Mouse (Mus musculus) lung, embryonic 15.5 days (tissue): ENCODE measurements around the gene Ncam2. TPM values are rescaled to one million over a fixed set of nuclear protein-coding genes. Genes with fewer than 3 reads are reported as not detected.
A peak's percentile ranks its signal among the peaks of the same experiment; 100 is the strongest.

Experiments used
- ATAC-seq: fragments of 200-750 bp; cut with Nextera tagmentation; 2 replicates; pipeline ENCODE4 v1.8.0; 2017; ENCODE audit warnings: moderate number of reproducible peaks, borderline replicate concordance; ENCODE audit not compliant: low FRiP score, low TSS enrichment; ENCODE audit errors: extremely low read depth
- H3K27ac ChIP-seq: fragments of 300-500 bp; sonication (generic); 2 replicates; pipeline ENCODE4 v1.5.1; 2015; ENCODE audit warnings: moderate library complexity, mild to moderate bottlenecking, inconsistent platforms
- H3K27me3 ChIP-seq: fragments of 300-500 bp; sonication (generic); 2 replicates; pipeline ENCODE4 v1.6.1; 2015; ENCODE audit warnings: inconsistent platforms
- H3K36me3 ChIP-seq: fragments of 300-500 bp; sonication (generic); 2 replicates; pipeline ENCODE4 v1.6.1; 2015; ENCODE audit warnings: inconsistent platforms
- H3K4me1 ChIP-seq: fragments of 300-500 bp; sonication (generic); 2 replicates; pipeline ENCODE4 v1.6.1; 2015; ENCODE audit warnings: inconsistent platforms
- H3K4me2 ChIP-seq: fragments of 300-500 bp; sonication (generic); 2 replicates; pipeline ENCODE4 v1.6.1; 2015; ENCODE audit warnings: inconsistent platforms, mild to moderate bottlenecking, moderate library complexity
- H3K4me3 ChIP-seq: fragments of 300-500 bp; sonication (generic); 2 replicates; pipeline ENCODE4 v1.5.1; 2015; ENCODE audit warnings: mild to moderate bottlenecking, inconsistent platforms
- H3K9ac ChIP-seq: fragments of 300-500 bp; sonication (generic); 2 replicates; pipeline ENCODE4 v1.6.1; 2015; ENCODE audit warnings: inconsistent platforms
- H3K9me3 ChIP-seq: fragments of 300-500 bp; sonication (generic); 2 replicates; pipeline ENCODE4 v1.6.1; 2016; ENCODE audit warnings: inconsistent platforms
- WGBS: fragments of 180-500 bp; shearing (Covaris S2); methylation state at CpG from one replicate; pipeline ENCODE4 v1.1.7; 2015; 5-methylcytosine and 5-hydroxymethylcytosine counted together
- polyA plus RNA-seq: library from polyadenylated mRNA; unstranded; fragments of >200 nt; fragmentation: Nextera tagmentation; extraction: Ambion mirVana; gene quantifications from 2 replicates; pipeline ENCODE4 v1.2.1, GENCODE M21; 2015

Gene Ncam2
- polyA plus RNA-seq, 1 experiment from 2014 or later, result 0.40 TPM

GRCm38 (mm10) chr16:81319037-81319436, 118.5 kb downstream of the Ncam2 start:
- no peaks in the 10 kb centered on the region for H3K36me3 ChIP-seq
- ATAC-seq, result no peak
- no peak overlapping the region for H3K27ac ChIP-seq
- no peak overlapping the region for H3K4me2 ChIP-seq
- H3K4me3 ChIP-seq, result no peak overlapping the region
- 90% methylated on average over 1 of the region's 1 CpGs for WGBS
- no peaks in the 10 kb centered on the region for H3K4me1 ChIP-seq
- no peaks in the 10 kb centered on the region for H3K27me3 ChIP-seq
- H3K9me3 ChIP-seq, result no peaks in the 10 kb centered on the region
- no peak overlapping the region for H3K9ac ChIP-seq

- H3K27me3 ChIP-seq, result no peaks in the 10 kb centered on the region
- no peaks in the 10 kb centered on the region for H3K36me3 ChIP-seq
- WGBS, result 9% methylated on average over 2 of the region's 2 CpGs
- ATAC-seq, result no peak
- H3K9me3 ChIP-seq, result no peaks in the 10 kb centered on the region
- no peaks in the 10 kb centered on the region for H3K4me1 ChIP-seq
- no peak overlapping the region for H3K4me3 ChIP-seq
- no peak overlapping the region for H3K27ac ChIP-seq
- no peak overlapping the region for H3K4me2 ChIP-seq
- no peak overlapping the region for H3K9ac ChIP-seq
Measured at GRCm38 (mm10) chr16:81330539-81330938, 130.0 kb downstream of the Ncam2 start.

GRCm38 (mm10) chr16:81365901-81366300, 165.4 kb downstream of the Ncam2 start:
- H3K4me3 ChIP-seq, result no peak overlapping the region
- 71% methylated on average over 2 of the region's 2 CpGs for WGBS
- no peaks in the 10 kb centered on the region for H3K9me3 ChIP-seq
- H3K27ac ChIP-seq, result no peak overlapping the region
- no peak overlapping the region for H3K9ac ChIP-seq
- no peak for ATAC-seq
- no peak overlapping the region for H3K4me2 ChIP-seq
- H3K36me3 ChIP-seq, result no peaks in the 10 kb centered on the region
- H3K27me3 ChIP-seq, result no peaks in the 10 kb centered on the region
- H3K4me1 ChIP-seq, result no peaks in the 10 kb centered on the region

- WGBS, result 85% methylated on average over 8 of the region's 8 CpGs
Measured at GRCm38 (mm10) chr16:81374234-81374633, 173.7 kb downstream of the Ncam2 start.

GRCm38 (mm10) chr16:81380434-81380833, 179.9 kb downstream of the Ncam2 start:
- Histone ChIP-seq H3K4me2 (no peak overlapping the region), H3K36me3 (no peaks in the 10 kb centered on the region), H3K4me1 (no peaks in the 10 kb centered on the region), H3K27me3 (no peaks in the 10 kb centered on the region), H3K27ac (no peak overlapping the region), H3K9ac (no peak overlapping the region), H3K4me3 (no peak overlapping the region), H3K9me3 (no peaks in the 10 kb centered on the region)
- ATAC-seq, result no peak
- 88% methylated on average over 4 of the region's 4 CpGs for WGBS

More at GRCm38 (mm10) chr16:81374234-81374633, 173.7 kb downstream of the Ncam2 start:
- Histone ChIP-seq H3K4me3 (no peak overlapping the region), H3K27me3 (no peaks in the 10 kb centered on the region), H3K4me2 (no peak overlapping the region), H3K36me3 (no peaks in the 10 kb centered on the region), H3K27ac (no peak overlapping the region), H3K9me3 (no peaks in the 10 kb centered on the region), H3K4me1 (no peaks in the 10 kb centered on the region), H3K9ac (no peak overlapping the region)
- ATAC-seq, result no peak

- H3K4me2 ChIP-seq, result no peak overlapping the region
- H3K36me3 ChIP-seq, result no peaks in the 10 kb centered on the region
- no peak overlapping the region for H3K27ac ChIP-seq
- 84% methylated on average over 2 of the region's 2 CpGs for WGBS
- H3K27me3 ChIP-seq, result no peaks in the 10 kb centered on the region
- ATAC-seq, result no peak
- H3K4me3 ChIP-seq, result no peak overlapping the region
- H3K9me3 ChIP-seq, result no peaks in the 10 kb centered on the region
- no peak overlapping the region for H3K9ac ChIP-seq
- no peaks in the 10 kb centered on the region for H3K4me1 ChIP-seq
Measured at GRCm38 (mm10) chr16:81388646-81389045, 188.1 kb downstream of the Ncam2 start.

- no peak overlapping the region for H3K4me3 ChIP-seq
- no peaks in the 10 kb centered on the region for H3K36me3 ChIP-seq
- H3K9ac ChIP-seq, result no peak overlapping the region
- H3K27ac ChIP-seq, result no peak overlapping the region
- 33% methylated on average over 7 of the region's 7 CpGs for WGBS
- H3K27me3 ChIP-seq, result no peaks in the 10 kb centered on the region
- no peaks in the 10 kb centered on the region for H3K9me3 ChIP-seq
- no peak overlapping the region for H3K4me2 ChIP-seq
- H3K4me1 ChIP-seq, result no peaks in the 10 kb centered on the region
- peak; percentile 39; the same call in 1 of the 2 replicates for ATAC-seq
Measured at GRCm38 (mm10) chr16:81434559-81434958, 234.1 kb downstream of the Ncam2 start.

GRCm38 (mm10) chr16:81437091-81437867, 236.8 kb downstream of the Ncam2 start:
- no peaks in the 10 kb centered on the region for H3K4me1 ChIP-seq
- no peak overlapping the region for H3K9ac ChIP-seq
- WGBS, result 83% methylated on average over 5 of the region's 5 CpGs
- no peaks in the 10 kb centered on the region for H3K9me3 ChIP-seq
- ATAC-seq, result no peak
- H3K4me3 ChIP-seq, result no peak overlapping the region
- H3K36me3 ChIP-seq, result no peaks in the 10 kb centered on the region
- no peak overlapping the region for H3K4me2 ChIP-seq
- no peaks in the 10 kb centered on the region for H3K27me3 ChIP-seq
- no peak overlapping the region for H3K27ac ChIP-seq

GRCm38 (mm10) chr16:81437868-81438249, 237.4 kb downstream of the Ncam2 start:
- no peak overlapping the region for H3K27ac ChIP-seq
- H3K4me1 ChIP-seq, result no peaks in the 10 kb centered on the region
- H3K4me3 ChIP-seq, result no peak overlapping the region
- H3K36me3 ChIP-seq, result no peaks in the 10 kb centered on the region
- no peak overlapping the region for H3K9ac ChIP-seq
- no peak for ATAC-seq
- 90% methylated on average over 2 of the region's 2 CpGs for whole genome bisulfite sequencing
- no peak overlapping the region for H3K4me2 ChIP-seq
- no peaks in the 10 kb centered on the region for H3K27me3 ChIP-seq
- H3K9me3 ChIP-seq, result no peaks in the 10 kb centered on the region

GRCm38 (mm10) chr16:81450851-81451250, 250.4 kb downstream of the Ncam2 start:
- no peak for ATAC-seq
- no peaks in the 10 kb centered on the region for H3K27me3 ChIP-seq
- H3K9me3 ChIP-seq, result no peaks in the 10 kb centered on the region
- H3K27ac ChIP-seq, result no peak overlapping the region
- H3K4me2 ChIP-seq, result no peak overlapping the region
- no peak overlapping the region for H3K4me3 ChIP-seq
- H3K9ac ChIP-seq, result no peak overlapping the region
- H3K36me3 ChIP-seq, result no peaks in the 10 kb centered on the region
- 90% methylated on average over 5 of the region's 5 CpGs for WGBS
- no peaks in the 10 kb centered on the region for H3K4me1 ChIP-seq

GRCm38 (mm10) chr16:81452988-81453387, 252.5 kb downstream of the Ncam2 start:
- H3K9ac ChIP-seq, result no peak overlapping the region
- no peak overlapping the region for H3K4me2 ChIP-seq
- no peaks in the 10 kb centered on the region for H3K4me1 ChIP-seq
- no peaks in the 10 kb centered on the region for H3K36me3 ChIP-seq
- no peak overlapping the region for H3K4me3 ChIP-seq
- WGBS, result 36% methylated on average over 2 of the region's 2 CpGs
- no peak overlapping the region for H3K27ac ChIP-seq
- no peaks in the 10 kb centered on the region for H3K9me3 ChIP-seq
- no peaks in the 10 kb centered on the region for H3K27me3 ChIP-seq
- ATAC-seq, result no peak

- H3K27ac ChIP-seq, result no peak overlapping the region
- H3K9ac ChIP-seq, result no peak overlapping the region
- no peaks in the 10 kb centered on the region for H3K36me3 ChIP-seq
- ATAC-seq, result no peak
- 84% methylated on average over 2 of the region's 2 CpGs for WGBS
- H3K9me3 ChIP-seq, result no peaks in the 10 kb centered on the region
- H3K4me2 ChIP-seq, result no peak overlapping the region
- H3K4me1 ChIP-seq, result no peaks in the 10 kb centered on the region
- no peaks in the 10 kb centered on the region for H3K27me3 ChIP-seq
- no peak overlapping the region for H3K4me3 ChIP-seq
Measured at GRCm38 (mm10) chr16:81454472-81454871, 254.0 kb downstream of the Ncam2 start.
